Mouse (Mus musculus) hindbrain, embryonic 11.5 days (tissue): ENCODE results near the gene Gm13277. TPM values are rescaled to one million over a fixed set of nuclear protein-coding genes. Genes with fewer than 3 reads are reported as not detected.
"Not testable (repeated sequence)": the region's sequence is repeated elsewhere in the genome, so short reads cannot be mapped to it uniquely, and the experiment has no call there.

Experiments
- ATAC-seq: fragments of 200-750 bp; cut with Nextera tagmentation; 2 replicates; pipeline ENCODE4 v1.8.0; 2017; ENCODE audit warnings: mild to moderate bottlenecking, moderate TSS enrichment, moderate library complexity; ENCODE audit not compliant: low FRiP score
- DNase-seq: peaks from one replicate; pipeline ENCODE4 v3.0.0-alpha.2; 2015; ENCODE audit warnings: low spot score
- H3K27ac ChIP-seq: fragments of 300-500 bp; sonication (generic); 2 replicates; pipeline ENCODE4 v1.5.1; 2014; ENCODE audit warnings: mild to moderate bottlenecking, low read depth, low read length
- H3K27me3 ChIP-seq: fragments of 300-500 bp; sonication (generic); 2 replicates; pipeline ENCODE4 v1.6.1; 2014; ENCODE audit warnings: mild to moderate bottlenecking, low read length, moderate library complexity, mixed read lengths; ENCODE audit not compliant: control insufficient read depth, insufficient read depth
- H3K36me3 ChIP-seq: fragments of 300-500 bp; sonication (generic); 2 replicates; pipeline ENCODE4 v1.6.1; 2014; ENCODE audit warnings: mild to moderate bottlenecking, low read length, moderate library complexity, mixed read lengths; ENCODE audit not compliant: control insufficient read depth, insufficient read depth
- H3K4me1 ChIP-seq: fragments of 300-500 bp; sonication (generic); replicated peaks from 2 replicates; pipeline ENCODE4 v1.6.1; 2014; ENCODE audit warnings: low read length, mixed read lengths; ENCODE audit not compliant: control insufficient read depth, insufficient read depth
- H3K4me2 ChIP-seq: fragments of 300-500 bp; sonication (generic); replicated peaks from 2 replicates; pipeline ENCODE4 v1.6.1; 2014; ENCODE audit warnings: mild to moderate bottlenecking, low read depth, low read length
- H3K4me3 ChIP-seq: fragments of 300-500 bp; sonication (generic); 2 replicates; pipeline ENCODE4 v1.5.1; 2014; ENCODE audit warnings: low read depth, low read length
- H3K9ac ChIP-seq: fragments of 300-500 bp; sonication (generic); 2 replicates; pipeline ENCODE4 v1.6.1; 2014; ENCODE audit warnings: low read depth, low read length
- H3K9me3 ChIP-seq: fragments of 300-500 bp; sonication (generic); 2 replicates; pipeline ENCODE4 v1.6.1; 2016; ENCODE audit warnings: low read length; ENCODE audit not compliant: control insufficient read depth
- WGBS: fragments of 180-500 bp; shearing (Covaris S2); extraction: QIAGEN DNeasy Blood & Tissue Kit; methylation state at CpG from one replicate; pipeline ENCODE4 v1.1.7; 2014; 5-methylcytosine and 5-hydroxymethylcytosine counted together
- polyA plus RNA-seq: library from polyadenylated mRNA; unstranded; fragments of >200 nt; fragmentation: Nextera tagmentation; extraction: Ambion mirVana; gene quantifications from 2 replicates; pipeline ENCODE4 v1.2.1, GENCODE M21; 2014

Gene Gm13277
- not detected in 2 replicates for polyA plus RNA-seq

- not testable (repeated sequence) for ATAC-seq, H3K36me3 ChIP-seq, H3K4me2 ChIP-seq, H3K4me1 ChIP-seq, H3K9ac ChIP-seq, H3K9me3 ChIP-seq, H3K27ac ChIP-seq, DNase-seq, H3K27me3 ChIP-seq, H3K4me3 ChIP-seq
- WGBS = 0% methylated on average over 1 of the region's 28 CpGs
Measured at GRCm38 (mm10) chr4:88788402-88788801, at the start of gene Gm13277. Gene Gm13277 (plus strand): TSS chr4:88788632.

DNA sequence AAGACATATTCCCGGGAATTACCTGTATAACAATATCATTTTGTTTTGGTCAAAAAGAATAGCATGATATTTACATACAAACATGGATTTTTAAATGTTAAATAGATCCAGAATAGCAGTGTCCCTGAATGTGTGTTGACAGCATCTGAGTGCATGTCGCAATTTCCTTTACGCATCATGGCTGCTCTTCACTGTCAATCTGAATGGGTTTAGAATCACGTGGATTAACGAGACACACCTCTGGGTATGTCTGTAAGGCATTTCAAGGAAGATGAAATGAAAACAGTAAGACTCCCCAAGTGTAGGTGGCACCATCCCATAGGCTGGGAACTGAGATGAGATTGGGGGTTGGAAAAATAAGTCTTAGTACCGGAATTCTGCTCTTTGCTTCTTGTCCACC, 49.4 kb upstream of the Gm13277 start:
- no peak overlapping the region for H3K27ac ChIP-seq
- no peaks in the 10 kb centered on the region for H3K9me3 ChIP-seq
- ATAC-seq (no peak), DNase-seq (no peak)
- H3K4me2 ChIP-seq = no peak overlapping the region
- no peaks in the 10 kb centered on the region for H3K27me3 ChIP-seq
- no peaks in the 10 kb centered on the region for H3K36me3 ChIP-seq
- 90% methylated on average over 6 of the region's 6 CpGs for WGBS
- H3K9ac ChIP-seq = no peak overlapping the region
- H3K4me1 ChIP-seq = no peaks in the 10 kb centered on the region
- no peak overlapping the region for H3K4me3 ChIP-seq

GRCm38 (mm10) chr4:88741426-88741825, 47.0 kb upstream of the Gm13277 start:
- Histone ChIP-seq H3K36me3 (no peaks in the 10 kb centered on the region), H3K4me1 (no peaks in the 10 kb centered on the region), H3K27ac (no peak overlapping the region), H3K9me3 (no peaks in the 10 kb centered on the region), H3K4me2 (no peak overlapping the region), H3K4me3 (no peak overlapping the region), H3K9ac (no peak overlapping the region), H3K27me3 (no peaks in the 10 kb centered on the region)
- no peak for ATAC-seq
- DNase-seq = no peak
- WGBS = 93% methylated on average over 4 of the region's 4 CpGs

DNA sequence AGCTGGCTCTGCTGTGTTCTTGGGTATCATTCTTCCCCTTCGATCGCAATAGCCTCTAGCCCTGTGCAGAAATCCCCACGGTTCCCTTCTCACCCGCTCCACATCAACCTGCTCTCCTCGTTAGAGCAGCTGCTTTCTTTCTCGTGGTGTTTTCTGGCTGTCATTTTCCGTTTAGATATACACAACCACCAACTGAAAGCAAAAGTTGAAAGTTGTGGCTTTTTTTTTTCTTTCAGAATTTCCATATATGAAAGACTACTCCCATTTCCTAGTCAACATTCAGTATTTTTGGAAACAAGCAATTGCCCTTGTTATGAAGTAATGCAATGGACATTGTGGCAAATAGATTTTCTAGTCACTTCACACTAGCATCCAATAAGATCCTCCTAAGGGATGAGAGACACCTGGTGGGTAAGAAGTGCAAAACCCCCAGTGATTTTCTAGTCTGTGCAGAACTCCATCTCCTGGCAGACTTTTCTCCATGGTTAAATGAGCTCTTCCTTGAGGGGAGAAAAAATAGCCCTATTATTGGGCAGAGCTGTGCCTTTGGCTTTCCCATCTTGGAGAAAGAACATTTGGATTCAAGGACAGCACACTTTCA, 45.6 kb upstream of the Gm13277 start:
- H3K27me3 ChIP-seq = no peaks in the 10 kb centered on the region
- no peak overlapping the region for H3K27ac ChIP-seq
- H3K9me3 ChIP-seq = no peaks in the 10 kb centered on the region
- 82% methylated on average over 7 of the region's 7 CpGs for WGBS
- H3K4me2 ChIP-seq = no peak overlapping the region
- no peaks in the 10 kb centered on the region for H3K4me1 ChIP-seq
- DNase-seq = no peak
- H3K4me3 ChIP-seq = no peak overlapping the region
- H3K9ac ChIP-seq = no peak overlapping the region
- no peaks in the 10 kb centered on the region for H3K36me3 ChIP-seq
- ATAC-seq = no peak

GRCm38 (mm10) chr4:88744207-88744606, 44.2 kb upstream of the Gm13277 start:
- Histone ChIP-seq H3K9ac (no peak overlapping the region), H3K9me3 (no peaks in the 10 kb centered on the region), H3K4me3 (no peak overlapping the region), H3K36me3 (no peaks in the 10 kb centered on the region), H3K27ac (no peak overlapping the region), H3K27me3 (no peaks in the 10 kb centered on the region), H3K4me1 (no peaks in the 10 kb centered on the region), H3K4me2 (no peak overlapping the region)
- DNase-seq (no peak), ATAC-seq (no peak)
- 80% methylated on average over 3 of the region's 3 CpGs for WGBS

DNA sequence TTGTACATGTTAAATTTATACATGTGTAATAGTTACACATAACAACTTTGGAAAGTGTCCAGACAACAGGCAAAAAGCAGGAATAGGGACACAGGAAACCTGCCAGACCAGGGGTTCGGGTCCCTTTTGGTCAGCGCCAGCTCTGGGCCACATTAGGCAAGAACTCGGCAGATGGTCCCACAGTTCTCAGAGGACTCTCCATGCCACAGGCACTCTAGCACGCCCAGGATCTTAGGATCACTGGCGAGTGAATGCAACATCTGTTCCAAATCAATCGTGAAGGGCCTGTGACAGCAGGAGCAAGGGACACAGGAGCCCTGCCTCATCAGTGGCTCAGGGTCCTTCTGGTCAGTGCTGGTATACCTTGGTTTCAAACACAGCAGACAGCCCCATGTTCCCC, 38.5 kb upstream of the Gm13277 start:
- Histone ChIP-seq H3K4me1 (no peaks in the 10 kb centered on the region), H3K27ac (no peak overlapping the region), H3K4me2 (no peak overlapping the region), H3K27me3 (no peaks in the 10 kb centered on the region), H3K36me3 (no peaks in the 10 kb centered on the region), H3K4me3 (no peak overlapping the region), H3K9ac (no peak overlapping the region), H3K9me3 (no peaks in the 10 kb centered on the region)
- no peak for DNase-seq
- no peak for ATAC-seq
- WGBS = 60% methylated on average over 6 of the region's 6 CpGs

GRCm38 (mm10) chr4:88754818-88755340, 33.6 kb upstream of the Gm13277 start, which contains the start of gene Gm13271:
Gene Gm13271 (plus strand): TSS chr4:88754868.
- not testable (repeated sequence) for H3K4me3 ChIP-seq, H3K9ac ChIP-seq, H3K27me3 ChIP-seq, H3K27ac ChIP-seq, ATAC-seq, DNase-seq, H3K9me3 ChIP-seq, H3K4me1 ChIP-seq, H3K36me3 ChIP-seq, H3K4me2 ChIP-seq
- 79% methylated on average over 15 of the region's 15 CpGs for WGBS

DNA sequence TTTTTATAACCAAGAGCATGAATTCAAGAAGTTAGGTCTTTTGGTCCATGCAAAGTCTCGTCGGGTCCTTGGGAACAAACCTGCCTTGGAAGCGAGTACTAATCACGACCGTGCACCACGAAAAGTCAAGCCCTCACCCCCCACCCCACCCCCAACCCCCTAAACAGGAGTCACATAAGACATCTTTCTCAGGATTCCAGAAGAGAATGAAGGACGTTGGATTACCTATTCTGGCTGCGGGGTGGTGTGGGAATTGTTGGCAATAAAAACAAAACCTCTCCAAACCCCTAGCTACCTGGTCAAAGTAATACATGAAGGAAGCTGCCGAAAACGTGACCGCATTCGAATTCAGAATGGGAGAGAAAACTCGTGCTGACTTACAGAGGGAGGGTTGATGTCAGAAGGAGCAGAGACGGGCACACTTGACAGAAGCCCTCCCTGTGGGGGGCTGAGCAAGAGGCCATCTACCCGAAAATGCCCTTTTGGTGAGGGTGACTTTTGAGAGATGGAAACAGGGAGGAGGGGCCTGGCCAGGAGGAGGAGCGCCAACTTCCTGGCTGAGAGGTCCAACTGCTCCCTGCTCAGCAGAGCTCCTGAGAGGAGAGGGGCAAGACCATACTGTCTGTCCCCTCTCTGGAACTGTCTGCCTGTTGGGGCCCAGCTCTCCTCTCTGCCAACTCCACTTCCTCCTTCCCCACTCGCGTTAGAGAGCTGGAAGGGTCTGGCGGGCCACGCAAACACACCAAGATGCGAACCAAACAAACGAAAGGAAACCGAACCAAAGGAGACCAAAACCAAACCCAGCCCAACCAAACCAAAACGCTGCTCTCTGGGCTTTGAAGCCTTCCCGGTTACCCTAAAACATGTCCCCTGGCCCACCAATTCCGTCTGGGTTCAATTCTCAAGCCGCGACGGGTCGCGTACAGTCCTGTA, 31.6 kb upstream of the Gm13277 start:
- not testable (repeated sequence) for H3K36me3 ChIP-seq, H3K9me3 ChIP-seq, H3K9ac ChIP-seq, ATAC-seq, H3K27me3 ChIP-seq, H3K4me1 ChIP-seq
- peak overlapping the region; percentile 44 for H3K4me3 ChIP-seq
- H3K4me2 ChIP-seq = peak overlapping the region; percentile 68
- peak overlapping the region; percentile 49 for H3K27ac ChIP-seq
- 10% methylated on average over 28 of the region's 31 CpGs for WGBS
- DNase-seq = peak; percentile 59
